Mouse (Mus musculus) ovary, postnatal 36 days (tissue): ENCODE data around the gene Prkce.

Experiments used
- DNase-seq: peaks from one replicate; pipeline ENCODE4 v3.0.0; 2022; ENCODE audit warnings: low spot score, mixed read lengths

Gene Prkce

GRCm38 (mm10) chr17:86573596-86574248, 406.1 kb downstream of the Prkce start:
- DNase-seq, result no peak

DNA sequence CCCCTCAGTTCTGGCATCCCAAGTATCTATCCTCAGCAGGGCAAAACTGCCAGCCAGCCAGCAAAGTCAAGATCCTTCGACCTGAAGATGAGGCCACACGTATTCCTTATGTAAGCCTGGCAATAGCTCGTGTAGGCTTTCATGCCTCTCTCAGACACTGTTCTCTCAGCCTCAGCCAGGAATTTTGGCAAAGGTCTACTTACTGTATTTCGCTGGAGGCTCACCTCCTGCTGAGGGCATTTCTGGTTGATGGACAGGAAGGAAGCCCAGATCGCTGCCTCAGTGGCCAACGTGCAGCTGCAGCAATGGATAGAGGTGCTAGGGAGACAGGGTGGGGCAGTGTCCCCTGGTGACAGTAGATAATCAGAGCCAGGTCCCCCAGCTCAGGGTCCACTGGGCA, 413.1 kb downstream of the Prkce start:
- DNase-seq, result no peak

GRCm38 (mm10) chr17:86582341-86582740, 414.8 kb downstream of the Prkce start:
- DNase-seq, result no peak

- no peak for DNase-seq
Measured at GRCm38 (mm10) chr17:86586441-86586840, 418.9 kb downstream of the Prkce start.

- DNase-seq, result no peak
Measured at GRCm38 (mm10) chr17:86588704-86589449, 421.3 kb downstream of the Prkce start.

GRCm38 (mm10) chr17:86589681-86590080, 422.1 kb downstream of the Prkce start:
- DNase-seq, result no peak

DNA sequence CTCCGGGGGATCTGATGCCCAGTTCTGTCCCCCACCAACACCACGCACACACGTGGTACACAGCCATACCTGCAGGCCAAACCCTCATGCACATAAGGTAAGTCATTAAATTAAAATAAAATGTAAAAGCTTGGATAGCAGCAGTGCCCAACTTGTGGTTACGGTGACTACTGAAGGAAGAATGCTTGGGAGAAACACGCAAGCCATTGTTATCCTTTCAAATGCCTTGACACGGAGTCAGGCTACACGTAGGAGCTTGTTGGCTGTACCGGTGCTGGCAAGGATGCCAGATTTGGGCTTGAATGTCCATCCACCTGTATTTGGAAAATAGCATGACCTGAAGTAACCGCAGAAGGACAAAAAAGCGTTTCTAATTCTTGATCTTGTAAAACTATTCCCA, 423.7 kb downstream of the Prkce start:
- no peak for DNase-seq

DNA sequence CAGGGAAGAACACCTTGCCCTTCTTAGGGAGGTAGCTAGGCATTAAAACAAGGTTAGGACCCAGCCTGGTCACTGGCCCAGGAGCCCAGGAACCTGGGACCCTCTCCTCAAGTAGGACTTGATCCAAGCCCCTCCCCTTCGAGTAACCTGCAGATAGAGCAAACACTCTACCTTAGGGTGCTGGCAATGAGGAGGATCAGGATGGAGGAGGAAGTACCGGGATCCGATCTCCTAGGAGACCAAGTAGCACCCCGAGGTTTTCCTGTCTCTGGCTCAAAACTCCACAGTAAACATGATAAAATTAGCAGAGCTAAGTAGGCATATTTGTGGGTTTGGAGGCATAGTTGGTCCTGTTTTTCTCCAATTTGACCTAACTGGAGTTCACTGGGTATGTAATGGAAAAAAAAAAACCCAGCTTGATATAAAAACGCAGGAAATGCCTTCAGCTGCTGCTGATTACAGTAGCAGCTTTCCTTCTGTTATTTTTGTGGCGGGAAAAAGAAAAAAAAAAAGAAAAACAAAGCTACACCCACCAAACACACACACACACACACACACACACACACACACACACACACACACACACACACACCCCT, 425.5 kb downstream of the Prkce start:
- no peak for DNase-seq

DNA sequence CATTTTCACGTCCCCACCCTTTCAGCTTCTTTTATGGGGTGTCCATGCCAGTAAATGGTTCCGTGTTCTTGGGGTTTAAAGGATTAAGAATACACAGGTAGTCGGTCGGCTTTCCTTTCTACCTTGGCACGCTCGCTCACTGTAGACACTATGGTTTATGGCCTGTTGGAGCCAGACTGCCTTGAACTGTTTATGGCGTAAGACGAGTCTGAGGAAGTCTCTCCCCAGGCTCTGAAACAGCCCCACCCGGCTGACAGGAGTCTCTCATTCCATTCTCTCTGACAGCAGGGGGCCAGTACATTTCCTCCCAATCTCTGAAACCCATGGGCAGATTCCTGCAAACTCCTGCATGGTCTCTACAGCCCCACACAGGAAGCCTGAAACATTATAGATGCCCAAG, 427.9 kb downstream of the Prkce start:
- no peak for DNase-seq

GRCm38 (mm10) chr17:86601116-86601515, 433.5 kb downstream of the Prkce start:
- no peak for DNase-seq

DNA sequence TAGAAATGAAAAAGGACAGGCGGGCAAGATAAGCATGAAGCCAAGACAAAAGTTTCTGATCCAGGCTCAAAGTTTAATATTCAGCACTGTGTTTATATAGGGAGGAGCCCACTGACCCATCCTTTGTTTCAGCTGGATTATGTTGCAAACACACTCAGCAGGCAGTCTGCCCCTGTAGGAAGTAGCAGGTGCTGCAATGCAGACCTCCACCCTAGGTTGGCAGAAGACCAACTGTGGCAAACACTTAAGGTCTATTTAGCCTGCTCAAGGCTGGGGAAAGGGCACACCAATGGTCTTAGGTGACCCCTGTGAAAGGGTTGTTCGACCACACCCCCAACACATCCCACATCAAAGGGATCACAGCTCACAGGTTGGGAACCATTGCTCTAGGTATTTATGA, 434.3 kb downstream of the Prkce start:
- DNase-seq, result no peak

DNA sequence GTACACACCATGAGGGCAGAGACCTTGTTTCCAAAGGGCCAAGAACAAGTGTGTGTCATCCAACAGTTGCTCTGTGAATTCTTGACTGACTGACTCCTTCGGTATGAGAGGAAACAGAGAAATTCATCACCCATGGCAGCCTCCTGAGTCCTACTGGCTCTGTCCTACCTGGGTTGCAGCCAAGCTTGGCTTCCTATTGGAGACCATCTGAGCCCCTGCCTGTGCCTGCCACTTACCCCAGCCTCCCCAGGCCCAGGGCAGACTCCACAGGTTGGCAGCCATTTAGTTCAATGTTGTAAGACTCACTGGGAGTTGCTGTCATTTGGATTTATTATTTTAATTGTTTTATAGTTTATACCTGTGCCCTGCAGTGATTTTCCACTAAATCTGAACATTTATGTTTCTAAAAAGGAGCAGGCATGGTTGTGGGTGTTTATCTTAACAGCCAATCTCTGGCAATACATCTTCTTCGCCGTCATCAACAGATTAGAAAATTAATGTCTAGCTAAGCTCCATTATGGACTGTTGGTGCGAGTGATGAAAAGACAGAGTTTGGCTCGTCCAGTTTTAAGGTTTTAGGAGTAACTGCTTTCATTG, 436.4 kb downstream of the Prkce start:
- DNase-seq, result no peak

GRCm38 (mm10) chr17:86607981-86608380, 440.4 kb downstream of the Prkce start:
- no peak for DNase-seq

DNA sequence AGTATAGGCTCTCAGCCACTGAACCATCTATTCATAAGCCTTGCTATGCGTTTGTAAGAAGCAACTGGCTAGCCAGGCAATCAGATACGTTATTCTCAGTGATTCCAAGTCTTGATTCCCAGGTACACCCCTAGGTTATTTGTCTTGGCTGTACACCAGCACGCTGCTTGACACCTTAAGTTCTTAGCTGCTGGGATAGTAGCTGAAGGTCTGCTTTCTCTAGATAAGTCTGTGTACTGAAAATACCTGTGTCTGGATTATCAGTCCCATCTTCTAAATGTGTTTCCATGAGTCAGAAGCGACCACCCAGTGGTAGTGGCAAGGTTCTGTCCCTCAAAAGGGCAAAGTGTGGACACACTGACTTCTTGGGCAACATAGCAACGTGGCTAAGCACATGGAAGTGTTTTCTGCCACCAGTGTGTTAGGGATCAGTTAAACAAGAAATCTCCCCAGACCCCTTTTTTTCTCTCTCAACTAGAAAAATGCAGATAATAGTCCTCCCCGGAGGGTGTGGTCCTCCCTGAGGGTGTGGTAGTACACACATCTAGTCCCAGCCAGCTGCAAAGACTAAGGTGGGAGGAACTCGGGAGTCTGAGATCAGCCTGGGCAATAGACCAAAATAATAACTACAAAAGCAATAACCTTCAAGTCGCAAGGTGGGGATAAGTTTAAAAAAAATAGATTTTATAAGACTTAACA, 442.8 kb downstream of the Prkce start:
- no peak for DNase-seq

DNA sequence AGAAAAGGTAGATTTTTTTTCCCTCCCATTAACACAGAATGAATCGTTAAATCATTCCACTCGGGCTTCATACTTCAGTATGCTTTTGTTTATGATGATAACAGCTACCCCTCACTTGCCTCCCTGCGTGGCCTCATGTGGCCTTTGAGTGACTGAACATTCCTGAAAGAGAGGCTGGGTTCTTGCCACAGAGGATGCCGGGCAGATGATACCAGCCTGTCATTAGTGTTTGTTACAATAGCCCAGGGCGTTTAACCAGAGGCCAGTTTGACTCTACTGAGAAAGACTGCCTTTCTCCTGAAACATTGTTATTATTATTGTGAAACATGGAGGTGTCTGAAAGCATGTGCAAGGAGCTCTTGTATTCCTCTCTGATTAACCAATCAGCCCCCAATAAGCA, 444.2 kb downstream of the Prkce start:
- no peak for DNase-seq

GRCm38 (mm10) chr17:86615592-86616291, 448.2 kb downstream of the Prkce start:
- DNase-seq, result no peak

- DNase-seq, result no peak
Measured at GRCm38 (mm10) chr17:86617570-86618237, 450.1 kb downstream of the Prkce start.

- DNase-seq, result no peak
Measured at GRCm38 (mm10) chr17:86618431-86618861, 450.9 kb downstream of the Prkce start.

- no peak for DNase-seq
Measured at GRCm38 (mm10) chr17:86622862-86623261, 455.3 kb downstream of the Prkce start.

DNA sequence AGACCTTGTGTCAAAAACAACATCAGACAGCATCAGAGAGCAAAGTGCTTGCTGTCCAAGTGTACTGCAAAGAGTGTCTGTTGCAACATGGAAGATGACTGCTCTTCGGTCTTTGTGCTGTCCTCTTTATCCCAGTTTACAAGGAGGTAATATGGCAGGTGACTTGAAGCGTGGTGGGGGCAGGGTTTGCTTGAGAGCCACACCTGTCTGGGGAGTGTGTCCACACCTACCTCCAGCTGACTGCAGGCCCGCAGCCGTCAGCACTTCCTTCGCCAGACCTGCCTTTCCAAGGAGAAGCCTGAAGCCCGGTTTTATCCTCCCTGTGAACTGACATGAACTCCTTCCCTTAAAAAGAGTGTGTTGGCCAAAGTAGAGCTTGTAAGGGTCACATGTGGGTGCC, 458.9 kb downstream of the Prkce start:
- DNase-seq, result no peak

GRCm38 (mm10) chr17:86633131-86633530, 465.5 kb downstream of the Prkce start:
- no peak for DNase-seq
